Mouse (Mus musculus) bone marrow, adult 2 months (tissue): Measurements from ENCODE around the gene Sh3pxd2b.
"Not testable (repeated sequence)": the region's sequence is repeated elsewhere in the genome, so short reads cannot be mapped to it uniquely, and the experiment has no call there.

Experiments used
- CTCF ChIP-seq: fragments of 200-500 bp; IDR thresholded peaks from 2 replicates; pipeline ENCODE4 v1.5.1; 2011; ENCODE audit warnings: low read length, control low read depth; ENCODE audit not compliant: control insufficient read depth, insufficient read depth
- POLR2A ChIP-seq: fragments of 200-500 bp; IDR thresholded peaks from 2 replicates; pipeline ENCODE4 v1.6.1; 2011; ENCODE audit warnings: low read depth, mild to moderate bottlenecking, control low read depth, low read length, borderline replicate concordance; ENCODE audit not compliant: control insufficient read depth

DNA sequence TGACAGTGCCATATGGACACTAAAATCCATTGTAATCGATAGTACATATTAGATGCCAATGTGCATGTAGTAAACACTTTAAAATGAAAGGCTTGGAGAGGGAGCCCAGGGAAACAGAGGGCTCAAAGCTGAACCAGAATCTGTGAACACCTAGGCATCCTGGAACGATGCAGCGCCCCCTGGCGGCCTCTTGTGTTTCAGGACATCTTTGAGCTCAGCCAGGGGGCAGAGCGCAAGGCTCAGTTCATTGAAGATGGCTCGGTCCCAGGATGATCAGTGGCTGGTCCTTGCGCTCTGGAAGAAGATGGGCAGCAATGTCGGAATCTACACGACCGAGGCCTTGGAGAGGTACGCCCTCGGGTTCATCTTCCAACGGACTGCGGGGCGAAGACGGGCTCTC is 47.8 kb upstream of the Sh3pxd2b start, which contains the start of gene Hbq1a:
- peak; percentile 56 for TF ChIP-seq CTCF
- not testable (repeated sequence) for TF ChIP-seq POLR2A
